Mouse (Mus musculus): ENCODE measurements at regions not wholly inside any gene's neighbourhood (a gene's known extent, or its start where the extent isn't known, plus 50 kb on each side); places are given as distances from the start of the nearest gene placed in this dataset.

DNA sequence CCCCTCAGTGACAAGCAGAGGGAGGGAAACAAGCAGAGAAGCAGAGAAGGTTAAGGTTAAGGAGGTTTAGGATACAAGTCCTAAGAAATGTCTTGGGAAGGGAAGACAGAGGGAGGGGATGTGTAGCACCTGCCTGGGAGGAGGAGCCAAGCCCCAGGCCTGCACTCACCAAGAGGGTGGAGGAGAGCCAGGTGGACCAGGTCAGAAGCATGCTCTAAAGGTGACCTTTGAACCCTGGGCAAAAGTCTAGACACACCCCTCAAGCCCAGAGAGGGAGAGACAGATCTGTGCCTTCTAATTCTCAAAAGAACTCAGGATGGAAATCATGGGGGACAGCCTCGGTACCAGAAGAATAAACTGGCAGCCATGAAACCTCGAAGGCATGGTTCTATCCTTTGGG lies 54.4 kb upstream of the Calm2 start:
- DNase-seq, result no peak

DNA sequence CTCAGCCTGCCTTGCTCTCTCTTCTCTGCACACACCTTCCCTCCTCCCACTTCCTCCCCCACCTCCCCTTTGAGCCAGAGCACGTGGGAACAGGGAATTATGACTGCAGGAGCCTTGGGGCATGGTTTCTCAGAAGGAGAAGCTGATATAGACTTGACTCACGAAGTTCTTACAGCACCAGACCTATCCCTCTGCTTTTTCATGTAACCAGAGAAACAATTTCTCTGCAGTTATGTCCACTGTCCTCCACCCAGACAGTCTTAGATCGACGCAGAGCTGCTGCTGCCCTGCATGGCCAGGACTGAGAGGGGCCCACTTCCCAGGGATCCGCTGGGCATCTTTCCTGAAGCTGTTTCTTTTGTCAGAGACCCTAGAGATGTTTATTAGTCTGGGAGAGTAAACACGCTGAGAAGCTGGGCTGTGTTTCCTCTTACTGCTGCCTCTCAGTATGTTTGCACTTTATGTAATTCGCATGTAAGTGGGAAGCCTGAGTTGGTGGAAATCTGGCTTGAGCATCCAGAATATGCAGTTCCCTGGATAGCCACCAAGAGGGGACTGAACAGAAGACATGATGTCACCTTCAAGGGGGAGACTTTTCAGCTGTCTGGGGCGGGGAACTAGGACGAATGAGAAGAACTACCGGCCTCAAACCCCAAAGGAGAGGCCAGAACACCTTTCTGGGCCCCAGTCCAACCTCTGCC lies 55.1 kb upstream of the Calm2 start:
- DNase-seq, result no peak

DNA sequence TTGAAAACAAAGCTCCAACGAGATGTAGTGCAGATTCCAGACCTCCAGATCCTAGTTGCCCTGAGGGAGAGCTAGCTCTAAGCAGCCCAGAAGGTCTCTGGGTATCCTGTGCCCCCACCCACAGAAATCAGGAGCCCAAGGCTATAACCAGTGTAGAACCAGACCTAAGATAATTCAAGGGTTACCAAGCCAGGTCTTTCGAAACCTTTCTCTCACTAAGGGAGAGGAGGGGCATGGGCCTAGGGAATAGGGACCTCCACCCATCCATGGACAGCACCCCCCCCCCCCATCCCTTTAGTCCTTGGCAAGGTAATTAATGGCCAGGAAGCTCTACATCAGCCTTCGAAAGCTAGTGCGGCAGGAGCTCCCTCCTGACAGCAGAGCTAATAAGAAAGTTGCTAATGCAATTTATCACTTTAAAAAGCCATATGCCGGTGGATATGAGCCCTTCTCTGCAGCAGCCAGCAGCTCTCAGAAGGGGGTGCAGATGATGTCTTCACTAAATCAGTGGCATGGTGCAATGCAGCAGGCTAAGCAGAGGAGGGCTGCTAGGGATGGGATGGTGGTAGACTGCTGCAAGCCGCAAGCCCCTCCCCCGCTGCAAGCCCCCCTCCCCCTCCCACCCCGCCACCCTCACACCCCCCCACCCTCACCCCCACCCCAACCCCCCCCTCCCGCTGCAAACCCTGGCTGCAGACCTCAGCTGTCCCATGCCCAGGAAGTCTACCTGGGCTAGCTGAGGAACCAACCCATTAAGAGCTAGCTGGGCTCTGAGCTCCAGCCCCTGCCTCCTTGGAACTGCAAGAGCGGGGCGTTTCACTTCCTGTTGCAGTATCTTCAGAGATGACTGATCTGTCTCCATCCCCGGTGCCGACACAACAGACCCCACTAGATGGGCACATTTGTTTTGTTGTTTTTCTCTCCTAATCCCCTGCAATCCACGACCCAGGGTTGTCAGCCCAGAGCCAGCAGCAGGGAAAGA lies 55.9 kb upstream of the Calm2 start:
- no peak for DNase-seq

DNA sequence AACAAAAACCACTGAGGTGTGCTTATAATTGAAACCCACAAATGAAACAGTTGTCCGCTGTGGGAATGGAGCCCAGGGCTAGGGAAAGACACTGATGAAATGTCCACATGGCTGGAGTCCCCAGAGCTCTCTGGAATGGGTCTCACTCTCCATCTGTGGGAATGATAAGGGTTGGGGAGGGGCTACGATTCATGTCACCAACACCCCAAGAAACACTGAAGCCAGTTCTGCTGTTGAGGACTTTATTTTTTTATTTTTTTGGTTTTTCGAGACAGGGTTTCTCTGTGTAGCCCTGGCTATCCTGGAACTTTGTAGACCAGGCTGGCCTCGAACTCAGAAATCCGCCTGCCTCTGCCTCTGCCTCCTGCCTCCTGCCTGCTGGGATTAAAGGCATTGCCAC lies 56.8 kb upstream of the Calm2 start:
- DNase-seq, result no peak

DNA sequence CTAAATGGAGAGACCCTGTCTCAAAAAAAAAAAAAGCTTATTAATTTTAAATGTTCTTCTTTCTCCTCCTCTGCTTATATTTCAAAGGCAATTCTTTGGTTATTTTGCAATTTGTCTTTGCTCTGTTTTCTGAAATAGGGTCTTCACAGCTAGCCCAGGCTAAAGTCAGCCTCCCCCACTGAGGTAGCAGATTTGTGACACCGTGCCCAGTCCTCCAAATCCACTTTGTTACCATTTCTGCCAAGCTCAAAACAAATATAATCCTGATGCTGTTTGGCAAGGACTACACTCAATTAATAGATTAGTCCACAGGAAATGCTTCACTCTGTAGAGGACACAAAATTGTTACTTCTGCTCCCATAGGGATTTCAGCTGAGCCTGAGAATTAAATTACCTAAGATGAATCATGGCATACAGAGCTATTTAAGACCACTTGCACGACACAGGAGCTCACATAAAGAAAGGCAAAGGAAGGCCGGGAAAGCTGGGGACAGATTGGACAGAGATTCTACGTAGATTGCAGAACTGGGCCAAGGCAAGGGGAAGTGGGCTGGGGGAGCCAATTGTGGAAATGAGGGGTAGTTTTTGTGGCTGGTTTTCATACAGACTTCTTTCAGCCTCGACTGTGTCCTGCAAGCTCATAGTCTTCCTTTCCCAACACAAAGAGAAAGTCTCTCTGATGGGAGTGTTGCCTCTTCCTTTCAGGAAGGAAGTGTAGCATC lies 58.4 kb upstream of the Calm2 start:
- no peak for DNase-seq

DNA sequence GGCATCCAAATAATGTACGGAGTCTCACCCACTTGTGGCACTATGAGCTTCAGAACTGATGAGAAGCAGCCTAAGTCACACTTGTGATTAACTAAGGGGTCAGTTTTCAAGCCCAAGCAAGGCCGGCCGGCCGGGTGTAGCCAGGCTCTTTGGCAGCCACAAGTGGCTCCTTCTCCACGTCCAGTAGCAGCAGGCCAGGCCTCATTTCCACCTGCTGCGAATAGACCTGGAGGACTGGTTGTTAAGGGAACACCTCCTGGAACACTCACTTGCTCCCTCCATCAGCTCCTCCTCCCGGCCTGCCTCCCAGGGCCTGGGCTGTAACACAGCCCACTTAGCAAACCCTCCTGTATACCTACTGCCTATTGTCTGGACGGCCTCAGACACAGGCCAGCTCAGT lies 61.1 kb upstream of the Calm2 start:
- DNase-seq, result no peak

DNA sequence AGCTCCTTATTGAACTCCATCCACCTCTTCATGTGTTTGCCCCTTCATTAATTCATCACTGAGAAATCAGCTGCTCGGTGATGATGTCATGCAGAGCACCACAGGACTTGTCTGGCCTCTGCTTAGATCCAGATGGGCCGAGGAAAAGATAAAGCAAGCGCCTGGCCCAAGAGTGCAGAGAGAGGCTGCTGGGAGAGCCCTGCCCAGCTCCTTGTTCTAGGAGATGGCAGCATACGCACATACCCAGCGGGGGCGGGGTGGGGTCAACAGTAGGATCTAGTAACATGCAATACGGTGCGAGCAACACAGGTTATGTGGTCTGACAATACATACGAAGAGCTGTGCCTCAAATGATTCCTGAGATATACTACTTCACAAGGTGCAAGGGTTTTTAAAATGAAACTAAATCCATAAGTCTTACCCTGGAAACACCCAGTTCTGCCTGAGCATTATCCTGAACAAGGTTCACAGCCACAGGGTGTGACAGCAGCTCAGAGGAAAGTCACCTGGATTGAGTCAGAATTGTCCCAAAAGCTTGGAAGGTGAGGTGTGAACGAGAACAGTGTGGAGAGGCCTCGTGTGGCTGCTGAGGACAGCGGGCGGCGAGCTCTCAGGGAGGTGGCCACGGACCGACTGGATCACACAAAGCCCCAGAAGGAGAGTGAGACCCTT lies 62.0 kb upstream of the Calm2 start:
- DNase-seq, result no peak

DNA sequence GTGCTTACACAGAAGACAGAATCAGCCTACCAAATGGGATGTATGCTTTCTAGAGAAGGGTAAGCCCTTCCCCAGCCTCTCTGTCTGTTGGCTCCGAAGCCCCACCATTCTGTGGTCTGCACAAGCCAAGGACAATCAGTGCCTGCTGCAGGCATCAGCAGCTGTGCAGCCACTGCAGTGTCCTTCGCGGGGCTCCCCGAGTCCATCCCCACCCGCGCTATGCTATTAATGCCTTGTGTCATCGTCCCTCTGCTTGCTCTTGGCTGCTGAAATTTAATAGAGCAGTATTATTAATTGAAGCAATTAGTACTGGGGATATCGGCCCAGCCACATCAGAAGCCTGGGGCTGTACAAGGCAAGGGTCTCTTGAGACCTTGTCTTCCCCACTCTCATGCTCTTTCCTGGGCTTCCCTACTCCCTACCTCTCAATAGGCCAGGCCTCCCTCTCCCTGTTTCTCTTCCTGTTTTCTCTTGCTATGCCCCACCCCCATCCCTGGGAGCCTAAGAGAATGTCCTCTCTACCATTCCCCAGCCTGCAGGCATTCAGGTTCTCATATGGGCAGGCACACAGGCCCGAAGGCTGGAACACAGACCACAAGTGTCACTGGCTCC lies 65.4 kb upstream of the Calm2 start:
- no peak for DNase-seq

DNA sequence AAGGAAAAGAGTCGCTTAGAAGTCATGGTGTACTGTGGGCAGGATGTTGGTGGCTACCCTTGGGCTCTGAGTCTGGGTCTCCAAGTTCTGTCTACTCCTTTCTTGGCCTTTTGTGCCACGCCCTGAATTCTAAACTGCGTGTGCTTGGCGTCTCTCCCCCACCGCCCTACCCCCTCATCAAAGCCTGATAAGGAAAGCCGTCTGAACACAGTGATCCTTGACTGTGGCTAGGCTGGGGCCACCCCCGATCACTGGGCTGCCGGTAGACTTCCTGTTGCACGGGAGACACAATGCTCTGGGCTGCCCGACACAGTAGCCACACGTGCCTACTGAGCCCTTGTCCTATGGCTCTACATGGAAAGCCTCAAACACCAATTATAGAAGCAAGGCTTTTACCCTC lies 67.1 kb upstream of the Calm2 start:
- no peak for DNase-seq

DNA sequence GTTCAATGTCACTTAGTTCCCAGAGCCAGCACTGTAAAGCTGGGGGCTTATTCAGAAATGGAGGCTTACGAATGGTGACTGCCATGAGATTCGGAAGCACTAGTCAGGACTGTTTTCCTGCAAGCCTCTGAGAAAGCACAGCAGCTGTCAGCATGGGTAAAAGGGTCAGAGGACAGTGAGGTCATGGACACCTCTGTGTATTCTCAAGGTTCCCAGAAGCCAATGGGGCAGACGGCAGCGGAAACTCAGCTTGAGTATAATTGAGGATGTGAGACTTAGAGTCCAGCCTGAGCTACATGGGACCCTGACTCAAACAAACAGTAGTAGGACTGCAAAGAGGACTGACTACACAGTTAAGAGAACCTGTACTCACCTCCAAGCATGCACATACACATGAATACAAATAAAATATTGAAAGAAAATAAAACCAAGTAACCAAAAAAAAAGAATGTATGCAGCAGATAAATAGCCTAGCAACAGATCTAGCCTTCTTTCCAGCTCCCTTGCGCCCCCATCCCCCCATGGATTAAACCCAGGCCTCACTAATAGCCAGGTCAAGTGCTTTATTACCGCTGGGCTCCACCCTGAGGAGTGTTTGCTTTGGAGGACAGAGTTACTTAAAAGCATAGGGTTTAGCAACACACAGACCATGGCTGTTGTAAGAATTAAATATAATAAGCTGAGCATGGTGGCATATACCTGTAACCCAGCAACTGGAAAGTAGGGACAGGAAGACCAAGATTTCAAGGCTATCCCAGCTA lies 67.8 kb upstream of the Calm2 start:
- DNase-seq, result no peak

DNA sequence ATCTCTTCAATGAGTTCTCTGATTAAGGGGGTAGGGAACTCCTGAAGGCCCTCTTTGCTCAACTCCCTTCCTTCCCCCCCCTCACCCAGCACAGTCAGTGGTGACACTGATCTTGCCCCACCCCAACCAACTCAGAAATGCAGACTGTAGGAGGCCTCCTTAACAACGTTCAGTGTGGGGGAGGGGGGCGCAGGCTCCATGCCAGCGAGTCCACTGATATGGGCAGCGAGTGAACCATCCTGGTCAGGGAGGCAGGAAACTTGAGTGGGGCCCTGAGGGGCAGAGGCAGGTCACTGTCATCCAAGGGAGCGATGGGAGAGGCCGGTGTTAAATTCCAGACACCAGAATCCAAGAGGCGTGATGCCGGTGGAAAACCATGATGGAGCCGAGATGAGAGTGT lies 70.5 kb upstream of the Calm2 start:
- DNase-seq, result no peak

DNA sequence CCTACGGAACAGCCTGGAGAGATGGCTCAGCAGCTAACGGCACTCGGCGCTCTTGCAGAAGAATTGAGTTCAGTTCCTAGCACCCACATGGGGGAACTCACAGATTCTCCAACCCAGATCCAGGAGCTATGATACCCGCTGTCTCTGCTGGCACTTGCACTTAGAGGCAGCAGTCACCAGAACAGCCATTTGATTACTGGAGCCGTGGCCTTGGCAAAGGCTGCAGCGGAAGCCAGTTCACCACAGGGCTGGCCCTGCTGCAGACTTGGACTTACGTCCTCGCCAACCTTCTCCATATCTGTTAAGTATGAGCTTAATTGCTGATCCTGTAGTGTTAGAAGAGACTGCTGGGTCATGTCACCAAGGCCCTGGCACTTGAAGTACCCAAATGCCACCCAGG lies 72.7 kb upstream of the Calm2 start:
- DNase-seq, result peak; percentile 63

DNA sequence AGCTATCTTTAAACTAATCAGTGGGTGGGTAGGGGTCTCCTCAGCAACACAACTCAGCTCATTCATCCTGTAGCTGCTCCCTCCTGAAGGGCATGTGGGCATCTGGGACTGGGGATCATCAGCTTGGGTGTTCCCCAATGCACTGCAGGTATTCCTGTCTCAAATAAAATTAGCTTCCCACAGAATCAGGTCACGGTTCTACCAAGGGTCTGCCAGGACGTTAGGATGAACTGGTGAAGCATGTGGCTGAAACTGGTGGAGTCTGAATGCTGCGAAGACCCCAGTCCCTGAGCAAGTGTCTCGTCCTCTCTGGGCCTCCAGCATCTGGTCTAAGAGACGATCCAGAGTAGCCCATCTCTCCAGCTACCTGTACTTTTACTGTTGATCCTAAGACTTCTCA lies 74.1 kb upstream of the Calm2 start:
- no peak for DNase-seq

DNA sequence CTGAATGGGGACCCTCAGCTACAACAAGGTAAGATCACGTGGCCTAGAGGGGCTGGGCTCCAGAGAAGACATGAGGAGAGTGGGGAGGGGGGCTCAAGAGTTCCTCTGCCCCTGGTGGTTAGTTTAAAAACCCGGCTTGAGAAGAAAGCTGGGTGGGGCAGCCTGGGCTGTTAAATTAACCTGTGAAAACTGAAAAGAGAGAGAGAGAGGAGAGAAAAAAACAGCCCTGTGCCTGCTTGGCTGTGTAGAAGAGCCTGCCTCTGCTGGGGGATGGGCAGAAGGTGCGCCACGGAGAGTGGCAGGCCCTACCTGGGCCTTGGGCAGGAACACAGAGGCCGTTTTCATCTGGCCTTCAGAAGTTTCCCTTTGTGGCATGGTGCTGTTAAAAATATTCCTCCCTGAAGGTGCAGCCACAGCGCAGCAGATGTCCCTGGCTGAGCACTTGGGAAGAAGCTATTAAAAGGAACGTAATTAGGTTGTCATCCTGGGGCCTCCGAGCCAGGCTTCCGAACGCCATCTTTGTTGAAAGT lies 75.0 kb upstream of the Calm2 start:
- DNase-seq, result no peak

DNA sequence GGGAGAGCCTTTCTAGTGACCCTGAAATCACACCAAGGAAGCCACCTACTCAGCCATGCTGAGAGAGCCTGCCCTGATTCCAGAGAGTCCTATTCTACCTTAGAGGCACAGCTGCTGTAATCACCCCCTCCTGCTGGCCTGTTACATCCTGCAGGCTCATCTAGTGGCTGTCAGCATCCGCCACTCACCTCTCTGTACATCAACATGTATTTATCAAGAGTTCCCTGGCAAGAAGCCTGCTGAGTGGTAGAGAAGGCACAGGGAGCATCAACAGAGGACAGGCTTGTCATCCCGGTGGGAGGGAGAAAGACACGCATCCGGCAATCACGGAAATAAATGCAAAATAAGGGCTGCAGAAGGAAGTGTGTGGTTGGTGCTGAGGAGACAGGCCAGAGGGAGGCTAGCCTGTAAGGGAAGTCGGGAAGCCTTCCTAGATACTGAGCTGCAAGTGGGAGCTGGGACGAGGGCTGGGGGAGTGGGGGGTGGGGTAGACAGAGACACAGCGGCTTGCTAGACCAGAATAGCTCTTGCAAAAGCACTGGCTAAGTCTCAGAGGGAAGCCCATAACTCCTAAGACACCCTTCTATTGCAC lies 75.9 kb upstream of the Calm2 start:
- DNase-seq, result no peak

DNA sequence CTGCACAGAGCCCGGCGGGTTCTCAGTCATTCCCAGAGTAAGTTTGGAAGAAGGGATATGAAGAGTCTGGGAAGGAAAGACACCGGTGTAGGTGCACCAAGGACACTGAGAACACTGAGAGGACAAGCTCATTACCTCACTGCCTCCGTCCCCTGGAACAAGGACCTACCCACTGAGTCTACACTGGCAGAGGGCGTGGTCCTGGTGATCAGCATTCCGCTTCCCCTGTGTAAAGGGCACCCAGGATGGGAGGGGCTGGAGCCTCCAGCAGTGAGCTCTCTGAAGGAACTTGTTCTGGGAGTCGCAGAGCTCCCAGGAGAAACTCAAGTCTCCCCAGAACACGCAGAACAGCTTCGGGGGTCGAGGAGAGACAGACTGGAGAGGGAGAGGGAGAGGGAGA lies 76.9 kb upstream of the Calm2 start:
- no peak for DNase-seq

DNA sequence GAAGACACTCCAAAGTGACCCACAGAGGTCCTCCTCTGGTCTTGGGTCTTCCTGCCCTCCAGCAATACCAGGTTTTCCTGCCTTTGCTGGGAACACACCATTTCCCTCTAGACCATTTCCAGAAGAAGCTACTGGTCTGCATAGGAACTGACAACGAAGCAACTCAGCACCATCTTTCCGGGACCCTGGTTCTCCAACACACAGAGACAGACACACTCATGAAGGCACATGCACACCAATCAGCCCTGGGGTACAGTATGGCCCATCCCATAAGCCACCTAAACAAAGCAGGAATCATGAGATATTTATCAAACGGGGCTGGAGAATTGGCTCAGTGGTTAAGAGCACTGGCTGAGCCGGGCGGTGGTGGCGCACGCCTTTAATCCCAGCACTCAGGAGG lies 80.4 kb upstream of the Calm2 start:
- no peak for DNase-seq

DNA sequence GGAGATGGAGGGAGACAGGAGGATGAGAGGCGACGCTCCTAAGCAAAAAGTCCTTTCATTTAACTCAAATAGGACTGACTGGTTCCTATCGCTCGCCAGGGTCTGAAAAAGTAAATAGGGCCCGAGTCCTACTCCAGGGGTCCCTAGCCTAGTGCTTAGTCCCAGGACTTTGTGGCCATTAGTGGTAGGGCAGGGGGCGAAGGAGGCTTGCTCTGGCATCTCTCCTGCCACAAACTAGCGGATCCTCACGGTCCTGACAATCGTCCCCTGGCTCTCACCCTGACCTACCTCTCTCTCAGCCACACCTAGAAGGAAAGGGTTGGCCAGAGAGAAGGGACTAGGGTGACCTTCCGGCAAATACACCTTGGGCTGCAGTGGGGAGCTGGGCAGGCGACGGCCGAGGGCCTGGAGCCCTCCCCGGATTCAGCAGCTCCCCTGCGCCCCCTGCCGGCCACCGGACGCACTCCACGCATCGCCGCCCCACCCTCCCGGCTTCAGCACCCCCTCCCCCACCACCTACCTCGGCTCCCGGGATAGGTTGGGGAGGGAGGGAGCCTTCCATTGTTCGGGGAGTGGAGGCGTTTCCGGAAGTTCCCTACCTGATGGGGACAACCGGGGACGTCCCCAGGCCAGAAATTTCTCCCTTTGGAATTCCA lies 83.6 kb upstream of the Calm2 start:
- DNase-seq, result peak; percentile 92

DNA sequence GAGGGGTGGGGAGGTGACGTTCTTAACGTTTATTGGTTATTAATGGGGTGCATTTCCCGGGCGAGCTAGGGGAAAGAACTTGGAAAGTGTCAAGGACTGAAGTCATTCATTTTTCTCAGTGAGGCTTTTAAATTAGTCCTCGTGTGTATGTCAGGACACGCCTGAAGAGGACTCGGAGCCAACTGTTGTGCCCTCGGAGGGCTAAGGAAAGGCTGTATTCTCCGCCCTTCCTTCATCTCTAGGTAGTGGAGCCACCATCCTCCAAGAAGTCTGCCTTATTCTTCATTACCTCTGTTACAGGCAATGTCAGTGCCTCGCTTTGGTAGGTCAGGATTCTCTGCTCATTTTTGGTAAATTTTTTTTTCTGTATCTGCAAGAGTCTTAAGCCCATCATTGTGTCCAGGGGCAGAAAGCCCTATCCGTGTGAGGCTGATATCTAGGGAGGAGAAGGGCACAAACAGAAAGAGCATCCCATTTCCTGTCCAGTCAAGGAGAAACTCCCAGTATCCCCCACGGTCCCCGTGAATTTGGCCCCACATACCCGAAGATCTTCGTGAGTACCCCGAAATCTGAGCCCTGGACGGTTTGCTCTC lies 84.2 kb upstream of the Calm2 start:
- no peak for DNase-seq

Measured in adrenal gland, adult 2 months (tissue).